In genomic region chr8:86401946-86402345, GRCm38 (mm10) we compare ENCODE assay signal across 26 mouse cellular contexts.
DNase-seq lines count a peak whose midpoint lies in the region; ATAC-seq and TF ChIP-seq lines count a peak whose summit lies in the region.
"Had no signal": no experiment of that assay in that cellular context is flagged by ENCODE, and none has a peak within 500 bp of the region (broad histone marks: within the 10 kb centered on the region; RNA-seq: fewer than 3 reads in every experiment).

No protein-coding gene starts in this region.

- no peak overlapping the region for H3K4me2 ChIP-seq in forebrain, embryonic 16.5 days (ENCODE audit: low read length)
- no peak overlapping the region for H3K4me2 ChIP-seq in forebrain, embryonic 12.5 days
- no peak overlapping the region for H3K4me2 ChIP-seq in lung, embryonic 14.5 days
- H3K4me2 ChIP-seq: heart, embryonic 15.5 days; limb, embryonic 12.5 days; liver, embryonic 15.5 days; lung, embryonic 15.5 days; midbrain, embryonic 11.5 days; neural tube, embryonic 13.5 days had no signal

- no peaks in the 10 kb centered on the region for H3K36me3 ChIP-seq in forebrain, embryonic 16.5 days (ENCODE audit: control insufficient read depth, insufficient read depth)
- no peaks in the 10 kb centered on the region for H3K36me3 ChIP-seq in forebrain, embryonic 12.5 days (replicated peaks)
- no peaks in the 10 kb centered on the region for H3K36me3 ChIP-seq in lung, embryonic 14.5 days (ENCODE audit: insufficient read depth)
- H3K36me3 ChIP-seq: heart, embryonic 15.5 days; limb, embryonic 12.5 days; liver, embryonic 15.5 days; lung, embryonic 15.5 days; neural tube, embryonic 13.5 days had no signal

- H3K4me1 ChIP-seq in forebrain, embryonic 16.5 days (replicated peaks; ENCODE audit: control insufficient read depth, insufficient read depth, low read length): peaks cover 10% of the 10 kb centered on the region; the same call in 1 of the 2 replicates
- H3K4me1 ChIP-seq in forebrain, embryonic 12.5 days: no peaks in the 10 kb centered on the region; the same call in 1 of the 2 replicates
- H3K4me1 ChIP-seq in lung, embryonic 14.5 days (ENCODE audit: insufficient read depth): no peaks in the 10 kb centered on the region
- H3K4me1 ChIP-seq: liver, embryonic 15.5 days; lung, embryonic 15.5 days had no signal

- POLR2A ChIA-PET in Patski (lab: Charles Lee): no interaction called here

- in situ Hi-C loops in Patski (cut with MboI; ENCODE audit: low pct_unique_long_range_greater_than_20kb): no loop called here

- no peak overlapping the region for H3K9ac ChIP-seq in forebrain, embryonic 16.5 days (replicated peaks; ENCODE audit: low read depth, low read length)
- no peak overlapping the region for H3K9ac ChIP-seq in forebrain, embryonic 12.5 days
- no peak overlapping the region for H3K9ac ChIP-seq in lung, embryonic 14.5 days
- H3K9ac ChIP-seq: heart, embryonic 15.5 days; limb, embryonic 12.5 days; liver, embryonic 15.5 days; lung, embryonic 15.5 days; neural tube, embryonic 13.5 days had no signal

- no peaks in the 10 kb centered on the region for H3K9me3 ChIP-seq in forebrain, embryonic 16.5 days (ENCODE audit: control insufficient read depth, low read length)
- no peaks in the 10 kb centered on the region for H3K9me3 ChIP-seq in forebrain, embryonic 12.5 days
- no peaks in the 10 kb centered on the region for H3K9me3 ChIP-seq in lung, embryonic 14.5 days (ENCODE audit: low read depth, low read length)
- H3K9me3 ChIP-seq: heart, embryonic 15.5 days; limb, embryonic 12.5 days; liver, embryonic 15.5 days; lung, embryonic 15.5 days; neural tube, embryonic 13.5 days had no signal

- H3K4me3 ChIP-seq in forebrain, embryonic 16.5 days (replicated peaks; ENCODE audit: low read length): no peak overlapping the region
- no peak overlapping the region for H3K4me3 ChIP-seq in forebrain, embryonic 12.5 days (replicated peaks)
- H3K4me3 ChIP-seq in lung, embryonic 14.5 days (ENCODE audit: low read depth, low read length): no peak overlapping the region
- H3K4me3 ChIP-seq: heart, embryonic 15.5 days; left cerebral cortex, adult 2 months; limb, embryonic 12.5 days; liver, embryonic 15.5 days; lung, embryonic 15.5 days; neural tube, embryonic 13.5 days had no signal

- TF ChIP-seq CTCF in lung, embryonic 14.5 days (IDR thresholded peaks at IDR 0.05; ENCODE audit: low read depth): no peak
- TF ChIP-seq CTCF in Patski (IDR thresholded peaks at IDR 0.05): no peak

- 17% methylated on average over 2 of the region's 2 CpGs for WGBS in forebrain, embryonic 16.5 days
- 55% methylated on average over 2 of the region's 2 CpGs for WGBS in forebrain, embryonic 12.5 days
- WGBS in lung, embryonic 14.5 days: 60% methylated on average over 2 of the region's 2 CpGs

- ATAC-seq in forebrain, embryonic 16.5 days: 0 out of 2 replicates have a peak, but pooled peaks have one; percentile 23
- ATAC-seq in forebrain, embryonic 12.5 days (ENCODE audit: low FRiP score): no peak
- no peak for ATAC-seq in lung, embryonic 14.5 days (ENCODE audit: insufficient read depth)
- peak; percentile 35 for ATAC-seq in Patski
- ATAC-seq: activated CD4-positive, CD25-positive, alpha-beta regulatory T cell, adult 4 months; intestine, postnatal 0 days had no signal

- CTCF ChIA-PET in Patski (lab: Charles Lee): no interaction called here

- no peak overlapping the region for H3K27ac ChIP-seq in forebrain, embryonic 16.5 days (ENCODE audit: low read length)
- no peak overlapping the region for H3K27ac ChIP-seq in forebrain, embryonic 12.5 days
- no peak overlapping the region for H3K27ac ChIP-seq in lung, embryonic 14.5 days (ENCODE audit: low read depth)
- H3K27ac ChIP-seq: heart, embryonic 15.5 days; left cerebral cortex, adult 2 months; limb, embryonic 12.5 days; liver, embryonic 15.5 days; lung, embryonic 15.5 days; neural tube, embryonic 13.5 days had no signal

- no peaks in the 10 kb centered on the region for H3K27me3 ChIP-seq in forebrain, embryonic 16.5 days (replicated peaks; ENCODE audit: control insufficient read depth, insufficient read depth, low read length)
- no peaks in the 10 kb centered on the region for H3K27me3 ChIP-seq in forebrain, embryonic 12.5 days
- no peaks in the 10 kb centered on the region for H3K27me3 ChIP-seq in lung, embryonic 14.5 days (ENCODE audit: insufficient read depth, low read length)
- no peaks in the 10 kb centered on the region for H3K27me3 ChIP-seq in Patski
- H3K27me3 ChIP-seq: heart, embryonic 15.5 days; limb, embryonic 12.5 days; liver, embryonic 15.5 days; lung, embryonic 15.5 days; neural tube, embryonic 13.5 days had no signal

- peak; percentile 1 for DNase-seq in lung, embryonic 14.5 days
- no peak for DNase-seq in lung, postnatal 4 days
- peak; percentile 38 for DNase-seq in Patski (ENCODE audit: low read depth, low spot score)
- DNase-seq in ovary, postnatal 36 days (ENCODE audit: low spot score): no peak
- no peak for DNase-seq in kidney, postnatal 25 days
- DNase-seq: adrenal gland, adult 2 months; adrenal gland, postnatal 36 days; cerebellum, adult 2 months; cerebellum, postnatal 14 days; gastrocnemius, postnatal 10 days; kidney, adult 9 months; kidney, postnatal 10 days; right cerebral cortex, adult 18-20 months; spleen, adult 18-20 months; thymus, postnatal 14 days had no signal

Comparison
In these comparisons a context has a peak if more than half of its experiments do, and no peak if none do; other contexts are left out.
1. ATAC-seq: peak in forebrain, embryonic 16.5 days (single experiment) and Patski (single experiment); none in forebrain, embryonic 12.5 days (single experiment) and lung, embryonic 14.5 days (single experiment).
2. DNase-seq: peak in lung, embryonic 14.5 days (single experiment) and Patski (single experiment); none in lung, postnatal 4 days (0 of 2), ovary, postnatal 36 days (single experiment) and kidney, postnatal 25 days (0 of 2).